Mouse (Mus musculus): ENCODE measurements around the gene Hbs1l. TPM values are rescaled to one million over a fixed set of nuclear protein-coding genes. Genes with fewer than 3 reads are reported as not detected.

Gene Hbs1l
- polyA plus RNA-seq, 1 experiment: 11.9 TPM

- Histone ChIP-seq H3K4me3 (replicated peaks) (no peak overlapping the region), H3K36me3 (replicated peaks; ENCODE audit: low read length) (peaks cover 100% of the 10 kb centered on the region), H3K27me3 (replicated peaks) (no peaks in the 10 kb centered on the region), H3K9me3 (peaks cover 4% of the 10 kb centered on the region; the same call in 1 of the 2 replicates), H3K4me1 (peaks cover 32% of the 10 kb centered on the region)
- TF ChIP-seq GATA1 (IDR thresholded peaks at IDR 0.05; ENCODE audit: borderline replicate concordance, low read length) (no peak), FLI1 (IDR thresholded peaks at IDR 0.05; ENCODE audit: low read length) (no peak)
These were observed 38.7 kb downstream of the Hbs1l start for GRCm38 (mm10) chr10:21334349-21335105.

GRCm38 (mm10) chr10:21335534-21335933 lies 39.8 kb downstream of the Hbs1l start:
- Histone ChIP-seq H3K4me1 (peaks cover 32% of the 10 kb centered on the region), H3K4me3 (replicated peaks) (peak overlapping the region; percentile 62), H3K27me3 (replicated peaks) (no peaks in the 10 kb centered on the region), H3K36me3 (replicated peaks; ENCODE audit: low read length) (peaks cover 96% of the 10 kb centered on the region), H3K9me3 (peaks cover 4% of the 10 kb centered on the region; the same call in 1 of the 2 replicates)
- no peak for TF ChIP-seq GATA1 (IDR thresholded peaks at IDR 0.05; ENCODE audit: borderline replicate concordance, low read length)
- no peak for TF ChIP-seq FLI1 (IDR thresholded peaks at IDR 0.05; ENCODE audit: low read length)

- no peaks in the 10 kb centered on the region for H3K27me3 ChIP-seq (replicated peaks)
- H3K9me3 ChIP-seq: peaks cover 4% of the 10 kb centered on the region; the same call in 1 of the 2 replicates
- H3K36me3 ChIP-seq (replicated peaks; ENCODE audit: low read length): peaks cover 96% of the 10 kb centered on the region
- H3K4me3 ChIP-seq (replicated peaks): no peak overlapping the region
- TF ChIP-seq GATA1 (IDR thresholded peaks at IDR 0.05; ENCODE audit: borderline replicate concordance, low read length): no peak
- TF ChIP-seq FLI1 (IDR thresholded peaks at IDR 0.05; ENCODE audit: low read length): no peak
- peaks cover 27% of the 10 kb centered on the region for H3K4me1 ChIP-seq
These were observed 41.4 kb downstream of the Hbs1l start for GRCm38 (mm10) chr10:21337191-21337590.

GRCm38 (mm10) chr10:21341706-21342105 lies 45.9 kb downstream of the Hbs1l start:
- Histone ChIP-seq H3K36me3 (replicated peaks; ENCODE audit: low read length) (peaks cover 94% of the 10 kb centered on the region), H3K27me3 (replicated peaks) (no peaks in the 10 kb centered on the region), H3K9me3 (peaks cover 4% of the 10 kb centered on the region; the same call in 1 of the 2 replicates), H3K4me3 (replicated peaks) (no peak overlapping the region), H3K4me1 (no peaks in the 10 kb centered on the region)
- TF ChIP-seq GATA1 (IDR thresholded peaks at IDR 0.05; ENCODE audit: borderline replicate concordance, low read length) (no peak), FLI1 (IDR thresholded peaks at IDR 0.05; ENCODE audit: low read length) (no peak)

GRCm38 (mm10) chr10:21342331-21343005 lies 46.7 kb downstream of the Hbs1l start:
- Histone ChIP-seq H3K4me3 (replicated peaks) (no peak overlapping the region), H3K27me3 (replicated peaks) (no peaks in the 10 kb centered on the region), H3K36me3 (replicated peaks; ENCODE audit: low read length) (peaks cover 94% of the 10 kb centered on the region), H3K4me1 (no peaks in the 10 kb centered on the region), H3K9me3 (no peaks in the 10 kb centered on the region)
- TF ChIP-seq GATA1 (IDR thresholded peaks at IDR 0.05; ENCODE audit: borderline replicate concordance, low read length) (no peak), FLI1 (IDR thresholded peaks at IDR 0.05; ENCODE audit: low read length) (no peak)

- H3K4me1 ChIP-seq: peaks cover 13% of the 10 kb centered on the region
- peak overlapping the region; percentile 33 for H3K4me3 ChIP-seq (replicated peaks)
- no peaks in the 10 kb centered on the region for H3K9me3 ChIP-seq
- H3K36me3 ChIP-seq (replicated peaks; ENCODE audit: low read length): peaks cover 88% of the 10 kb centered on the region
- H3K27me3 ChIP-seq (replicated peaks): no peaks in the 10 kb centered on the region
- TF ChIP-seq FLI1 (IDR thresholded peaks at IDR 0.05; ENCODE audit: low read length) (no peak), GATA1 (IDR thresholded peaks at IDR 0.05; ENCODE audit: borderline replicate concordance, low read length) (no peak)
These were observed 51.6 kb downstream of the Hbs1l start for GRCm38 (mm10) chr10:21347332-21347731.

- H3K36me3 ChIP-seq (replicated peaks; ENCODE audit: low read length): peaks cover 88% of the 10 kb centered on the region
- no peak overlapping the region for H3K4me3 ChIP-seq (replicated peaks)
- H3K9me3 ChIP-seq: no peaks in the 10 kb centered on the region
- H3K27me3 ChIP-seq (replicated peaks): no peaks in the 10 kb centered on the region
- peaks cover 23% of the 10 kb centered on the region for H3K4me1 ChIP-seq
- TF ChIP-seq GATA1 (IDR thresholded peaks at IDR 0.05; ENCODE audit: borderline replicate concordance, low read length): no peak
- no peak for TF ChIP-seq FLI1 (IDR thresholded peaks at IDR 0.05; ENCODE audit: low read length)
These were observed 53.7 kb downstream of the Hbs1l start for GRCm38 (mm10) chr10:21349449-21349848.

GRCm38 (mm10) chr10:21349946-21350345 lies 54.2 kb downstream of the Hbs1l start:
- no peaks in the 10 kb centered on the region for H3K9me3 ChIP-seq
- TF ChIP-seq FLI1 (IDR thresholded peaks at IDR 0.05; ENCODE audit: low read length): no peak
- TF ChIP-seq GATA1 (IDR thresholded peaks at IDR 0.05; ENCODE audit: borderline replicate concordance, low read length): no peak
- peaks cover 23% of the 10 kb centered on the region for H3K4me1 ChIP-seq
- peaks cover 90% of the 10 kb centered on the region for H3K36me3 ChIP-seq (replicated peaks; ENCODE audit: low read length)
- no peaks in the 10 kb centered on the region for H3K27me3 ChIP-seq (replicated peaks)
- H3K4me3 ChIP-seq (replicated peaks): no peak overlapping the region

- no peaks in the 10 kb centered on the region for H3K9me3 ChIP-seq
- H3K4me3 ChIP-seq (replicated peaks): no peak overlapping the region
- TF ChIP-seq GATA1 (IDR thresholded peaks at IDR 0.05; ENCODE audit: borderline replicate concordance, low read length): no peak
- peaks cover 23% of the 10 kb centered on the region for H3K4me1 ChIP-seq
- peaks cover 90% of the 10 kb centered on the region for H3K36me3 ChIP-seq (replicated peaks; ENCODE audit: low read length)
- H3K27me3 ChIP-seq (replicated peaks): no peaks in the 10 kb centered on the region
These were observed 55.0 kb downstream of the Hbs1l start for GRCm38 (mm10) chr10:21350531-21351515.

All from megakaryocyte, embryonic 14.5 days (primary cell).